Mouse (Mus musculus): ENCODE measurements around the gene Cep78. TPM values are rescaled to one million over a fixed set of nuclear protein-coding genes. Genes with fewer than 3 reads are reported as not detected.

The Cep78 gene
- polyA plus RNA-seq, 1 experiment from 2014 or later = 43.3 TPM

- H3K4me3 ChIP-seq = no peak overlapping the region
- no peaks in the 10 kb centered on the region for H3K9me3 ChIP-seq
- ATAC-seq (ENCODE audit: insufficient number of reproducible peaks, insufficient read depth, low FRiP score, low TSS enrichment) = no peak
- H3K27me3 ChIP-seq = no peaks in the 10 kb centered on the region
- H3K27ac ChIP-seq = no peak overlapping the region
- H3K4me2 ChIP-seq (replicated peaks) = no peak overlapping the region
- H3K9ac ChIP-seq = no peak overlapping the region
- H3K36me3 ChIP-seq = peaks cover 52% of the 10 kb centered on the region
- no peaks in the 10 kb centered on the region for H3K4me1 ChIP-seq
- WGBS = 90% methylated on average over 17 of the region's 17 CpGs
These were observed 21.6 kb downstream of the Cep78 start for GRCm38 (mm10) chr19:15963011-15963695.

- H3K4me2 ChIP-seq (replicated peaks) = no peak overlapping the region
- no peaks in the 10 kb centered on the region for H3K9me3 ChIP-seq
- no peak overlapping the region for H3K4me3 ChIP-seq
- H3K27me3 ChIP-seq = no peaks in the 10 kb centered on the region
- ATAC-seq (ENCODE audit: insufficient number of reproducible peaks, insufficient read depth, low FRiP score, low TSS enrichment) = no peak
- whole genome bisulfite sequencing = 72% methylated on average over 13 of the region's 13 CpGs
- H3K9ac ChIP-seq = no peak overlapping the region
- peaks cover 52% of the 10 kb centered on the region for H3K36me3 ChIP-seq
- H3K4me1 ChIP-seq = no peaks in the 10 kb centered on the region
- no peak overlapping the region for H3K27ac ChIP-seq
These were observed 22.5 kb downstream of the Cep78 start for GRCm38 (mm10) chr19:15962313-15962712.

- no peak for ATAC-seq (ENCODE audit: insufficient number of reproducible peaks, insufficient read depth, low FRiP score, low TSS enrichment)
- Histone ChIP-seq H3K27ac (no peak overlapping the region), H3K4me3 (no peak overlapping the region), H3K9me3 (no peaks in the 10 kb centered on the region), H3K36me3 (peaks cover 11% of the 10 kb centered on the region), H3K4me2 (replicated peaks) (no peak overlapping the region), H3K4me1 (no peaks in the 10 kb centered on the region), H3K9ac (no peak overlapping the region), H3K27me3 (no peaks in the 10 kb centered on the region)
- 83% methylated on average over 3 of the region's 3 CpGs for WGBS
These were observed 34.6 kb downstream of the Cep78 start for GRCm38 (mm10) chr19:15950225-15950624.

- H3K27me3 ChIP-seq = no peaks in the 10 kb centered on the region
- no peaks in the 10 kb centered on the region for H3K9me3 ChIP-seq
- 0 out of 2 replicates have a peak, but pooled peaks cover 3% of the 10 kb centered on the region for H3K36me3 ChIP-seq
- H3K27ac ChIP-seq = no peak overlapping the region
- H3K9ac ChIP-seq = no peak overlapping the region
- H3K4me1 ChIP-seq = no peaks in the 10 kb centered on the region
- ATAC-seq (ENCODE audit: insufficient number of reproducible peaks, insufficient read depth, low FRiP score, low TSS enrichment) = no peak
- no peak overlapping the region for H3K4me2 ChIP-seq (replicated peaks)
- WGBS = 75% methylated on average over 1 of the region's 1 CpGs
- no peak overlapping the region for H3K4me3 ChIP-seq
These were observed 35.9 kb downstream of the Cep78 start for GRCm38 (mm10) chr19:15948867-15949266.

- 55% methylated on average over 7 of the region's 7 CpGs for WGBS
- no peak overlapping the region for H3K27ac ChIP-seq
- H3K4me1 ChIP-seq = no peaks in the 10 kb centered on the region
- no peak for ATAC-seq (ENCODE audit: insufficient number of reproducible peaks, insufficient read depth, low FRiP score, low TSS enrichment)
- 0 out of 2 replicates have a peak, but pooled peaks cover 1% of the 10 kb centered on the region for H3K36me3 ChIP-seq
- H3K4me3 ChIP-seq = no peak overlapping the region
- H3K4me2 ChIP-seq (replicated peaks) = no peak overlapping the region
- no peak overlapping the region for H3K9ac ChIP-seq
- H3K27me3 ChIP-seq = no peaks in the 10 kb centered on the region
- no peaks in the 10 kb centered on the region for H3K9me3 ChIP-seq
These were observed 36.4 kb downstream of the Cep78 start for GRCm38 (mm10) chr19:15948426-15948825.

GRCm38 (mm10) chr19:15947237-15947636 is 37.6 kb downstream of the Cep78 start, which contains the start of gene Psat1:
TSS of gene Psat1 (minus strand) at chr19:15947337.
- no peak within 1 kb of the TSS for H3K9ac ChIP-seq
- no peaks in the 10 kb centered on the region for H3K9me3 ChIP-seq
- no peaks in the 10 kb centered on the region for H3K36me3 ChIP-seq
- no peak for ATAC-seq (ENCODE audit: insufficient number of reproducible peaks, insufficient read depth, low FRiP score, low TSS enrichment)
- no peaks in the 10 kb centered on the region for H3K4me1 ChIP-seq
- no peak within 1 kb of the TSS for H3K27ac ChIP-seq
- no peaks in the 10 kb centered on the region for H3K27me3 ChIP-seq
- WGBS = 84% methylated on average over 7 of the region's 7 CpGs
- no peak within 1 kb of the TSS for H3K4me3 ChIP-seq
- no peak within 1 kb of the TSS for H3K4me2 ChIP-seq (replicated peaks)

- no peak overlapping the region for H3K4me2 ChIP-seq (replicated peaks)
- ATAC-seq (ENCODE audit: insufficient number of reproducible peaks, insufficient read depth, low FRiP score, low TSS enrichment) = peak; percentile 28; the same call in 1 of the 2 replicates
- H3K4me3 ChIP-seq = no peak overlapping the region
- H3K27me3 ChIP-seq = no peaks in the 10 kb centered on the region
- H3K9ac ChIP-seq = no peak overlapping the region
- 65% methylated on average over 10 of the region's 10 CpGs for WGBS
- H3K9me3 ChIP-seq = no peaks in the 10 kb centered on the region
- no peaks in the 10 kb centered on the region for H3K4me1 ChIP-seq
- H3K27ac ChIP-seq = no peak overlapping the region
- H3K36me3 ChIP-seq = no peaks in the 10 kb centered on the region
These were observed 38.1 kb downstream of the Cep78 start for GRCm38 (mm10) chr19:15946663-15947062.

- Histone ChIP-seq H3K27me3 (no peaks in the 10 kb centered on the region), H3K9ac (no peak overlapping the region), H3K36me3 (no peaks in the 10 kb centered on the region), H3K27ac (no peak overlapping the region), H3K4me3 (no peak overlapping the region), H3K9me3 (no peaks in the 10 kb centered on the region), H3K4me2 (replicated peaks) (no peak overlapping the region), H3K4me1 (no peaks in the 10 kb centered on the region)
- WGBS = 75% methylated on average over 7 of the region's 7 CpGs
- no peak for ATAC-seq (ENCODE audit: insufficient number of reproducible peaks, insufficient read depth, low FRiP score, low TSS enrichment)
These were observed 41.7 kb downstream of the Cep78 start for GRCm38 (mm10) chr19:15943117-15943423.

- Histone ChIP-seq H3K9me3 (no peaks in the 10 kb centered on the region), H3K4me1 (no peaks in the 10 kb centered on the region), H3K9ac (no peak overlapping the region), H3K4me3 (no peak overlapping the region), H3K27me3 (no peaks in the 10 kb centered on the region), H3K36me3 (no peaks in the 10 kb centered on the region), H3K27ac (no peak overlapping the region), H3K4me2 (replicated peaks) (no peak overlapping the region)
- ATAC-seq (ENCODE audit: insufficient number of reproducible peaks, insufficient read depth, low FRiP score, low TSS enrichment) = no peak
- 54% methylated on average over 11 of the region's 11 CpGs for WGBS
These were observed 42.2 kb downstream of the Cep78 start for GRCm38 (mm10) chr19:15942421-15943116.

- ATAC-seq (ENCODE audit: insufficient number of reproducible peaks, insufficient read depth, low FRiP score, low TSS enrichment) = peak; percentile 15; the same call in 1 of the 2 replicates
- Histone ChIP-seq H3K27me3 (no peaks in the 10 kb centered on the region), H3K36me3 (no peaks in the 10 kb centered on the region), H3K27ac (no peak overlapping the region), H3K9ac (no peak overlapping the region), H3K4me1 (no peaks in the 10 kb centered on the region), H3K4me2 (replicated peaks) (no peak overlapping the region), H3K4me3 (no peak overlapping the region), H3K9me3 (no peaks in the 10 kb centered on the region)
- 84% methylated on average over 8 of the region's 8 CpGs for WGBS
These were observed 43.4 kb downstream of the Cep78 start for GRCm38 (mm10) chr19:15941399-15941798.

- H3K27me3 ChIP-seq = no peaks in the 10 kb centered on the region
- no peaks in the 10 kb centered on the region for H3K36me3 ChIP-seq
- no peaks in the 10 kb centered on the region for H3K9me3 ChIP-seq
- H3K4me1 ChIP-seq = peaks cover 14% of the 10 kb centered on the region
- H3K27ac ChIP-seq = peak overlapping the region; percentile 77
- H3K4me3 ChIP-seq = peak overlapping the region; percentile 58
- H3K9ac ChIP-seq = no peak overlapping the region
- 10% methylated on average over 4 of the region's 4 CpGs for WGBS
- peak overlapping the region; percentile 90 for H3K4me2 ChIP-seq (replicated peaks)
- no peak for ATAC-seq (ENCODE audit: insufficient number of reproducible peaks, insufficient read depth, low FRiP score, low TSS enrichment)
These were observed 59.1 kb downstream of the Cep78 start for GRCm38 (mm10) chr19:15925719-15926045.
